Mouse (Mus musculus) lung, adult 2 months (tissue): ENCODE results near the gene Tpmt. TPM values are rescaled to one million over a fixed set of nuclear protein-coding genes. Genes with fewer than 3 reads are reported as not detected.

Experiments used
- DNase-seq: peaks from one replicate; pipeline ENCODE4 v3.0.0; 2022
- H3K4me1 ChIP-seq: fragments of 200-500 bp; 2 replicates; pipeline ENCODE4 v1.6.1; 2011; ENCODE audit warnings: low read length; ENCODE audit not compliant: control insufficient read depth, insufficient read depth
- H3K4me3 ChIP-seq: fragments of 200-500 bp; replicated peaks from 2 replicates; pipeline ENCODE3; 2011; ENCODE audit warnings: low read depth, mild to moderate bottlenecking, control low read depth, low read length; ENCODE audit errors: extremely low read depth
- CTCF ChIP-seq: fragments of 200-500 bp; IDR thresholded peaks from 2 replicates; pipeline ENCODE4 v1.5.1; 2011; ENCODE audit warnings: mild to moderate bottlenecking, low read length, control low read depth; ENCODE audit not compliant: insufficient read depth
- POLR2A ChIP-seq: fragments of 200-500 bp; IDR thresholded peaks from 2 replicates; pipeline ENCODE4 v1.6.1; 2011; ENCODE audit warnings: low read depth, mild to moderate bottlenecking, control low read depth, low read length, borderline replicate concordance; ENCODE audit errors: extremely low read depth
- WGBS: fragments of 180-500 bp; shearing (Covaris S2); methylation state at CpG from one replicate; pipeline ENCODE4 v1.1.7; 2018; 5-methylcytosine and 5-hydroxymethylcytosine counted together
- polyA plus RNA-seq: library from polyadenylated mRNA; depleted of rRNA; stranded (reverse); fragments of >200 nt; gene quantifications from 2 replicates; pipeline ENCODE4 v1.2.3, GENCODE M21; 2012

Tpmt gene
- polyA plus RNA-seq, 1 experiment: 2.3 TPM

DNA sequence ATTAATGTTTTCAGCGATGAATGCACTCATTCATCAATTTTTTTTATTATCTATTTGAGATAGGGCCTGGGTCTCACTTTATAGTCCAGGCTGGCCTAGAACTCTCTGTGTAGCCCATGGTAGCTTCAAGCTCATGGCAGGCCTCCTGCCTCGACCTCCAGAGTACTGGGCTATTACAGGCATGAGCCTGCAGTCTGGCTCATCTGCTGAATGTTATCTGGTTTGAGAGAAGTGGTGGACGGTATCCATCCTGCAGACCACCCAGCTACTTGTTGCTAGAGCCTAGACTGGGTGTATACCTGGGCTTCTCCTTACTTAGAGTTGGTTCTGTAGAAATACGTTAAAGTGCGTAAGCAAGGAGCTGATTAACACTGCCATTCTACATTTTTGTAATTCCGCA, 22.5 kb upstream of the Tpmt start:
- 91% methylated on average over 6 of the region's 6 CpGs for WGBS
- Histone ChIP-seq H3K4me3 (no peak overlapping the region), H3K4me1 (no peaks in the 10 kb centered on the region)
- TF ChIP-seq POLR2A (no peak), CTCF (no peak)
- no peak for DNase-seq

DNA sequence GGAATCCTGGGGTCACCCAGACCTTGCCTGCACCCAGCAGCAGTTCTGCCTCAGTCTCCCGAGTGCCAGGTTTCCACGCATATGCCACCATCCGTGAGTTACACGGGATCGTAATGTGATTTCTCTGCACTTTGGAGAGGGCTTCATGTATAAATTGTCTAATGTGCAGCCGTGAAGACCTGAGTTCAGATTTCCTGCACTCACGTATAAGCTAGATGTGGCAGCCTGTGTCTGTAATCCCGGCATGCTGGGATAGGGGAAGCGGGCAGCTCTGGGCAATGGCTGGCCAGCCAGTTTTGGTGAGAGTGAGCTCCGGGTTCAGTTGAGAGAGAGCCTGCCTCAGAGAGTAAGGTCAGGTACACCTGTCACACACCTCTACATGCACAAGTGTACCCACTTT, 22.0 kb upstream of the Tpmt start:
- Histone ChIP-seq H3K4me3 (no peak overlapping the region), H3K4me1 (no peaks in the 10 kb centered on the region)
- DNase-seq: no peak
- 97% methylated on average over 10 of the region's 10 CpGs for WGBS
- TF ChIP-seq CTCF (no peak), POLR2A (no peak)

DNA sequence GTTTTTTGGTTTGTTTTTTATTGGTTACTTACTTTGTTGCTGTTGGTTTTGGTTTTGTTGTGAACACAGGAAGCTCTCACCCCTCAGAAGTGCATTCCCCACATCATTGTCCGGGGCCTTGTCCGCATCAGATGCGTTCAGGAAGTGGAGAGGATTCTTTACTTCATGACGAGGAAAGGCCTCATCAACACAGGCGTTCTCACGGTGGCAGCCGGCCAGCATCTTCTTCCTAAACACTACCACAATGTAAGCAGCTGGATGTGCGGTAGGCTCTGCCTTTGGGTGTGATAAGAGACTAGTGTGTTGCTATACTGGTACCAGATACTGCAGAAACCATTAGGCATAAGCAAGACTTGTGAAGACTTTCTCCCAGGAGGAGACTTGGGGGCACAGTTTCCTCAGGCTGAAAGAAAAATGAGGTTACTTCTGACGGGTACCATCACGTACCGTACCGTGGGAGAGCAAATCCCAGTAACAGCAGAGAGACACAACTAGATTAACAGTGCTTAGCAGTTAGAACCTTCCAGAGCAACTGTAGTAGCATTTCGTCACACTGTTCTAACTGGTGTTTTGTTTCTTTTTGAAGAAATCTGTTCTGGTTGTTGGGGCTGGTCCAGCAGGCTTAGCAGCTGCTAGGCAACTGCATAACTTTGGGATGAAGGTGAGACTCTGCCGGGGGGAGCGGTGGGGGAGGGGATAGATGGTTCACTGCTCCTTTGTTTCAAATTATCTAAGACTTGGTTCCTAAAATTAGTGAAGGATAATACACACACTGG, 19.6 kb upstream of the Tpmt start:
- TF ChIP-seq CTCF: no peak
- TF ChIP-seq POLR2A: no peak
- DNase-seq: no peak
- H3K4me3 ChIP-seq: no peak overlapping the region
- no peaks in the 10 kb centered on the region for H3K4me1 ChIP-seq
- WGBS: 59% methylated on average over 15 of the region's 15 CpGs

DNA sequence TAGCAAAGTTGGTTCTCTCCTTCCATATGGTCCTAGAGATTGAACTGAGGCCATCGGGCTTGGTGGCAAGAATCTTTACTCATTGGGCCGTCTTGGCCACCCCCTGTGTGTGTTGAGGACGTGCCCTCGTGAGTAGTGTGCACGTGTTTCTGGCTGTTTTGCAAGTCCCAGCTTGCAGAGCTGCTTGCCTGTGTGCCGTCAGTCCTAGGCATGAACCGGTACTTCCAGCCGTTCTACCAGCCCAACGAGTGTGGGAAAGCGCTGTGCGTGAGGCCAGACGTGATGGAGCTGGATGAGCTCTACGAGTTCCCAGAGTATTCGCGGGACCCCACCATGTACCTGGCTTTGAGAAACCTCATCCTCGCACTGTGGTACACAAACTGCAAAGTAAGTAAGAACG, 18.2 kb upstream of the Tpmt start:
- 93% methylated on average over 17 of the region's 17 CpGs for WGBS
- no peak for DNase-seq
- no peak for TF ChIP-seq CTCF
- TF ChIP-seq POLR2A: no peak
- Histone ChIP-seq H3K4me1 (no peaks in the 10 kb centered on the region), H3K4me3 (no peak overlapping the region)

DNA sequence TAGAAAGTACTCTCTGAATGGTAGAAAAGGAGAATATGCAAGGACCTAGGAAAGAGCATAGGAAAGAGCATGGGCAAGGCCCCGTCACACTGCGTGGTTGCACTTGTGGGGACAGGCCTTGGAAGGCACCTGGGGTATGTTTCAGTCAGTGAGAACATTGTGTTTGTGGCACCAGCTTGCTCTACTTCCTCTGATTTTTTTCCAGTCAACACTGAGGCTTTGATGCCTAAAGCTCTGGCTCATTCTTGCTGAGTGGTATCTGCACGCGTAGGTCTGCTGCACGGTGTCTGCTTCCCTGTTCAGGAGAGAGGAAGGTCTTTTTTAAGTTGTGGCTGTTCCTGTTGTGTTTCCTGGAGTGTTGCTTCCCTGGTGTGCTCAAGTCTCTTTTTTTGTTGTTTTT, 12.2 kb upstream of the Tpmt start:
- no peak for DNase-seq
- Histone ChIP-seq H3K4me1 (no peaks in the 10 kb centered on the region), H3K4me3 (no peak overlapping the region)
- 89% methylated on average over 5 of the region's 5 CpGs for WGBS
- TF ChIP-seq CTCF (no peak), POLR2A (no peak)

DNA sequence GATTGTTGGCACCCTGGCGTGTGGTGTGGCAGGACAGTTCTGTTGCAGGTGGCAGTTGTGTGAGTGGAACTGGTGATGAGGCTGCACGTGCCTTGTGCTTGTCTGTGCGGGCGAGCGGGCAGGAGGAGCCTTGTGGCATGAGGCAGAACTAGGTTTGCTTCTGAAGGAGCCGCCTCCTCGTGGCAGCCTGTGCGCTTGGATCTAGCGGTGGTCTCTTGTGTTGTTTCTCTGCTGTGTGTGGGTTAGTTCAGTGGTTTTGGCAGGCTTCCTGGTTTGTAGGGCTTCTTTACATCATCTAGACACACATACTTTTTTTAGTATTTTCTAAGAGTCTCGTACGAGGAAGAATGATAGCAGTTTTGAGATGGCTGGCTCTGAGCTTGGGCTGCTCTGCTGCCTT, 11.6 kb upstream of the Tpmt start:
- no peaks in the 10 kb centered on the region for H3K4me1 ChIP-seq
- DNase-seq: no peak
- TF ChIP-seq CTCF (no peak), POLR2A (no peak)
- H3K4me3 ChIP-seq: no peak overlapping the region
- WGBS: 77% methylated on average over 11 of the region's 11 CpGs

DNA sequence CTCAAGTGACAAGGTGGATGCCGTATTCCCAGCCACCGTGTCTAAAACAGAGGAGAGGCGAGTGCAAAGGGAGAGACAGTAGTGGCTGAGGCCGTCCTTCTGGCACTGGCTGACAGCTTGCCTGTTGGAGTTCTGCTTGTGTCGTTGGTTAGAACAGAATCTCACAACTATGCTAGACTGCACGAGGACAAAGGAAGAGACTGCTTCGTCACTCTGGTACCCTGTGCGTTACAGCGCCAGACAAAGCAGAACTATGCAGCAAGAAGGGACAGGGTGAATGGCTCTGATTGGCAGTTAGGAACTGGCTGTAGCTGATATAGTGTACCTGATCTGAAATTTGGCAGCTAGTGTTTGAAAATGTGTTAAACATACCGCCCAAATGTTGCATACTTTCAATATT, 9.4 kb upstream of the Tpmt start:
- no peaks in the 10 kb centered on the region for H3K4me1 ChIP-seq
- DNase-seq: no peak
- TF ChIP-seq POLR2A (no peak), CTCF (no peak)
- no peak overlapping the region for H3K4me3 ChIP-seq
- 88% methylated on average over 10 of the region's 10 CpGs for WGBS

DNA sequence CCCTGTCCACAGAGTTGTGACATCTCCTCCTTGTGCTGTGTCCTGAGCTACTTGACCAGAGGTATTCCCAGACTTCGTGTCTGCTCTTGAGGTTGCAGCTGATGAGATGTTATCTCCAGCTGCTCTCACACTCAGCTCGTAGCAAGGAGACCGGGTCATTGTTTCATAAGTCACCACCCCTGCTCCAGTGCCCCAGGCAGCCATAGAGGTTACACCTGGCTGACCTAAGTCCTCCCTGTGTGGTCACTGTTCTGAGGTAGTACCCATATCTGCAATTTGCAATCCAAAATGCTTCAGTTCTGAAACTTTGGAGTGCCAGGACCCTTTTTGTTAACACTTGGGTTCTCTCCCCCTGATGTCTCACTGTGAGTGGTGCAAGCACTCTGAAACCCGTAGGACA, 5.5 kb upstream of the Tpmt start:
- H3K4me1 ChIP-seq: 0 out of 2 replicates have a peak, but pooled peaks cover 2% of the 10 kb centered on the region
- no peak overlapping the region for H3K4me3 ChIP-seq
- no peak for DNase-seq
- TF ChIP-seq CTCF: no peak
- TF ChIP-seq POLR2A: no peak
- WGBS: 66% methylated on average over 4 of the region's 4 CpGs

DNA sequence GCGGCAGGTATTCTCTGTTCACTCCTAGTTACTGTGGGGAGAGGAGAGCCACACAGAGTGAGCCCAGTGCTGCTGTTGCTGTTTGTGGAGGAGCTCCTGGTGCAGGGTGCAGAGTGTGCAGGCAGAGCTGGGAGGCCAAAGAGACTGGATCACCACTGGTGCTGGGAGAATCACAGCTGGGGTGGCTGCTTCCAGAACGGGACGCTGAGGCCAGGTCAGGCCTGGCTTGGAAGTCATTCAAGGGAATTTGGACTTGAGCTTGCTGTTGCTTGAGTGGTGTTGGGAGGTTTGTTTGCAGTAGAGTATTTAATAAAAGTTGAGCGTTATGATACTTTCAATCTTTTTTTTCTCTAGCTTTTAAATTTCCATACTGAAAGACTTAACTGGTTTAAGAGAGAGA, 3.5 kb upstream of the Tpmt start:
- WGBS: 63% methylated on average over 4 of the region's 4 CpGs
- TF ChIP-seq CTCF: no peak
- no peak for TF ChIP-seq POLR2A
- no peak overlapping the region for H3K4me3 ChIP-seq
- peaks cover 7% of the 10 kb centered on the region for H3K4me1 ChIP-seq
- no peak for DNase-seq

DNA sequence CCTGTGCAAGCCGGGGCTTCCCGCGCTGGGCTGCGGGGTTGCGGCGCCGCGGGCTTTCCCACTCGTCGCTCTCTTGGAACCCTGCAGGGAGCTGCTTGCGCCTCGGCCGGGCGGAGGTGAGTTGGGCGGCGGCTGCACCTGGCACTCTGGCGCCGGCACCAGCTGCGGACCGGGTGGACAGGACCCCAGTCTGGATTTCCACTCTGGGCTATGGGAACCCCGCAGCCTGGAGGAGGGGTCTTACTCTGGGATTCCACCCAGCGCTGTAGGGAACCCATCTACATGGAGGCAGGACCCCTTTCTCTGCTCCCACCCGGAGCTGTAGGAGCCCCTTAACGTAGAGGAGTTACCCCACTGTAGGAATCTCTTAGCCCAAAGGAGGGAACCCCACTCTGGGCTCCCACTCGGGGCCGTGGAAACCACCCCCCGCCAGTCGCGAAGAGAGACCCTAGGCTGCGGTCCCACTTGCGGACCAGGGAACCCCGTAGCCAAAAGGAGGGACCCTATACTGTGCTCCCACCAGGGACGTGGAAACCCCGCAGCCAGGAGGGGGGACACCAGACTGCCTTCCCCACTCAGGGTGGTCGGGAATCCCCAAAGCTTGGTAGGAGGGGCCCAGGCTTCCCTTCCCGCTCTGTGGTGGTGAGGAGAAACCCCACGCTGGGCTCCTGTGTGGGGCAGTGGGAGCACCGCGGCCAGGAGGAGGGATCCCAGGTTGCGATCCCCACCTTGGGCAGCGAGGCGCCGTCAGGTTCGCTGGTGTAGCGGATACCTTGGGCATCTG, 512 bp downstream of the Tpmt start:
- TF ChIP-seq CTCF: no peak
- TF ChIP-seq POLR2A: no peak
- peak overlapping the region; percentile 97 for H3K4me3 ChIP-seq
- 2% methylated on average over 45 of the region's 45 CpGs for WGBS
- no peak for DNase-seq
- H3K4me1 ChIP-seq: peaks cover 7% of the 10 kb centered on the region
